Mouse (Mus musculus) CH12.LX (cell line): ENCODE measurements around the gene Bmp6. TPM values are rescaled to one million over a fixed set of nuclear protein-coding genes. Genes with fewer than 3 reads are reported as not detected.

ENCODE experiments used
- DNase-seq: peaks from one replicate; pipeline ENCODE4 v3.0.0-alpha.2; 2013; ENCODE audit errors: extremely low read depth
- H3K27ac ChIP-seq: 2 replicates; pipeline ENCODE4 v1.5.1; 2012; ENCODE audit warnings: low read depth, mild to moderate bottlenecking, control low read depth, moderate library complexity; ENCODE audit not compliant: insufficient read depth
- H3K27me3 ChIP-seq: replicated peaks from 2 replicates; pipeline ENCODE3; 2012; ENCODE audit warnings: inconsistent platforms
- H3K36me3 ChIP-seq, 2 experiments: replicated peaks in 1 of 2; 2 replicates each; pipeline versions ENCODE3 to v1.6.1; 2012; ENCODE audit warnings: inconsistent platforms in 1 of 2, low read length in 1 of 2, mild to moderate bottlenecking in 1 of 2, mixed read lengths in 1 of 2, moderate library complexity in 1 of 2; ENCODE audit not compliant: control insufficient read depth in 1 of 2, insufficient read depth in 1 of 2
- H3K4me1 ChIP-seq, 2 experiments: 2 replicates each; pipeline ENCODE4 v1.6.1; 2012; ENCODE audit warnings: inconsistent platforms in 1 of 2, moderate library complexity in 1 of 2; ENCODE audit not compliant: insufficient read depth in 2 of 2, control insufficient read depth in 1 of 2
- H3K4me2 ChIP-seq: 2 replicates; pipeline ENCODE4 v1.6.1; 2012; ENCODE audit warnings: low read depth, mild to moderate bottlenecking, control low read depth; ENCODE audit not compliant: poor library complexity, insufficient read depth, severe bottlenecking
- H3K4me3 ChIP-seq, 3 experiments: fragments of 150-350 bp in 1 of 3; sonication (generic) in 1 of 3; replicated peaks in 1 of 3; 2 replicates each; pipeline versions ENCODE3 to v1.5.1; 2011 to 2012; ENCODE audit warnings: low read depth in 2 of 3, low read length in 2 of 3, mild to moderate bottlenecking in 2 of 3, moderate library complexity in 2 of 3, control low read depth in 1 of 3, improper control_type of control experiment in 1 of 3, inconsistent platforms in 1 of 3, mixed read lengths in 1 of 3; ENCODE audit not compliant: poor library complexity in 1 of 3
- H3K79me2 ChIP-seq: replicated peaks from 2 replicates; pipeline ENCODE4 v1.6.1; 2012; ENCODE audit warnings: mild to moderate bottlenecking, moderate library complexity; ENCODE audit not compliant: control insufficient read depth, poor library complexity, insufficient read depth, severe bottlenecking; ENCODE audit errors: extremely low read depth
- H3K9ac ChIP-seq: 2 replicates; pipeline ENCODE4 v1.6.1; 2012; ENCODE audit warnings: low read depth, mild to moderate bottlenecking, control low read depth, moderate library complexity; ENCODE audit not compliant: insufficient read depth
- H3K9me3 ChIP-seq: replicated peaks from 2 replicates; pipeline ENCODE3; 2012; ENCODE audit warnings: low read length, inconsistent platforms, mixed read lengths
- BHLHE40 ChIP-seq: IDR thresholded peaks from 2 replicates; pipeline ENCODE4 v1.6.1; 2011; ENCODE audit warnings: mild to moderate bottlenecking, low read depth, low read length, improper control_type of control experiment
- CHD2 ChIP-seq: IDR thresholded peaks from 2 replicates; pipeline ENCODE4 v1.6.1; 2011; ENCODE audit warnings: low read length, improper control_type of control experiment
- ELF1 ChIP-seq: IDR thresholded peaks from 2 replicates; pipeline ENCODE4 v1.6.1; 2014; ENCODE audit warnings: low read depth, mild to moderate bottlenecking, inconsistent platforms, low read length, improper control_type of control experiment
- EP300 ChIP-seq: IDR thresholded peaks from 2 replicates; pipeline ENCODE4 v1.6.1; 2011; ENCODE audit warnings: low read length, improper control_type of control experiment
- HCFC1 ChIP-seq: IDR thresholded peaks from 2 replicates; pipeline ENCODE4 v1.6.1; 2012; ENCODE audit warnings: low read depth, mild to moderate bottlenecking, inconsistent platforms, low read length, improper control_type of control experiment
- IRF4 ChIP-seq: IDR thresholded peaks from 2 replicates; pipeline ENCODE4 v1.6.1; 2014; ENCODE audit warnings: low read depth, mild to moderate bottlenecking, inconsistent platforms, low read length, improper control_type of control experiment
- KAT2A ChIP-seq: IDR thresholded peaks from 2 replicates; pipeline ENCODE4 v1.6.1; 2012; ENCODE audit warnings: low read length, improper control_type of control experiment, inconsistent platforms; ENCODE audit not compliant: insufficient replicate concordance
- MAX ChIP-seq: IDR thresholded peaks from 2 replicates; pipeline ENCODE4 v1.6.1; 2011; ENCODE audit warnings: low read length, improper control_type of control experiment
- MXI1 ChIP-seq: IDR thresholded peaks from 2 replicates; pipeline ENCODE4 v1.6.1; 2011; ENCODE audit warnings: mild to moderate bottlenecking, low read depth, low read length, improper control_type of control experiment
- MYC ChIP-seq: IDR thresholded peaks from 2 replicates; pipeline ENCODE4 v1.6.1; 2011; ENCODE audit warnings: low read depth, mild to moderate bottlenecking, improper control_type of control experiment, low read length
- NELFE ChIP-seq: IDR thresholded peaks from 2 replicates; pipeline ENCODE4 v1.6.1; 2011; ENCODE audit warnings: low read depth, low read length, improper control_type of control experiment
- NRF1 ChIP-seq: IDR thresholded peaks from 2 replicates; pipeline ENCODE4 v1.6.1; 2014; ENCODE audit warnings: low read depth, mild to moderate bottlenecking, inconsistent platforms, low read length, improper control_type of control experiment, moderate library complexity
- POLR2A ChIP-seq: IDR thresholded peaks from 2 replicates; pipeline ENCODE4 v1.6.1; 2011; ENCODE audit warnings: low read depth, mild to moderate bottlenecking, improper control_type of control experiment, low read length
- RCOR1 ChIP-seq: conservative IDR thresholded peaks from 2 replicates; pipeline ENCODE4 v1.6.1; 2012; ENCODE audit warnings: low read depth, mild to moderate bottlenecking, inconsistent platforms, low read length, improper control_type of control experiment
- SIN3A ChIP-seq: IDR thresholded peaks from 2 replicates; pipeline ENCODE4 v1.6.1; 2012; ENCODE audit warnings: low read length, improper control_type of control experiment, inconsistent platforms
- TCF12 ChIP-seq: IDR thresholded peaks from 2 replicates; pipeline ENCODE4 v1.6.1; 2014; ENCODE audit warnings: low read depth, mild to moderate bottlenecking, inconsistent platforms, low read length, improper control_type of control experiment
- UBTF ChIP-seq: IDR thresholded peaks from 2 replicates; pipeline ENCODE4 v1.6.1; 2012; ENCODE audit warnings: low read depth, mild to moderate bottlenecking, inconsistent platforms, low read length, improper control_type of control experiment, moderate library complexity
- ZC3H11A ChIP-seq: IDR thresholded peaks from 2 replicates; pipeline ENCODE4 v1.6.1; 2012; ENCODE audit warnings: low read depth, mild to moderate bottlenecking, inconsistent platforms, low read length, improper control_type of control experiment
- ZMIZ1 ChIP-seq: IDR thresholded peaks from 2 replicates; pipeline ENCODE4 v1.6.1; 2012; ENCODE audit warnings: low read depth, mild to moderate bottlenecking, inconsistent platforms, low read length, improper control_type of control experiment
- ZNF384 ChIP-seq: IDR thresholded peaks from 2 replicates; pipeline ENCODE4 v1.6.1; 2012; ENCODE audit warnings: low read depth, low read length, improper control_type of control experiment, inconsistent platforms
- dilution Hi-C: fragments of 300-500 bp; cut with MboI; formaldehyde crosslinking; loops from 2 replicates; pipeline ENCODE4 v1.14.3; 2020; ENCODE audit warnings: low sequenced_read_pairs; ENCODE audit not compliant: extremely low pct_unique_long_range_greater_than_20kb, extremely low pct_ligation_motif_present
- in situ Hi-C: fragments of 300-500 bp; cut with MboI; formaldehyde crosslinking; loops from 3 replicates; pipeline ENCODE4 v1.14.3; 2019; ENCODE audit warnings: low sequenced_read_pairs, low pct_ligation_motif_present, low pct_unique_long_range_greater_than_20kb, mixed read lengths
- polyA plus RNA-seq: library from polyadenylated mRNA; unstranded; fragments of >175 nt; gene quantifications from 2 replicates; pipeline ENCODE4 v1.2.1, GENCODE M21; 2012; ENCODE audit warnings: low read depth; ENCODE audit not compliant: insufficient read length
- total RNA-seq, 2 experiments: library from RNA; depleted of rRNA; stranded (reverse); fragments of 300-350 nt in 1 of 2; fragments of >200 nt in 1 of 2; gene quantifications; 2 replicates each; pipeline ENCODE4 v1.2.3; 2012 to 2014

Gene Bmp6
- total and polyA plus RNA-seq, 3 experiments = 0.16 to 3.5 (median 0.77) TPM

DNA sequence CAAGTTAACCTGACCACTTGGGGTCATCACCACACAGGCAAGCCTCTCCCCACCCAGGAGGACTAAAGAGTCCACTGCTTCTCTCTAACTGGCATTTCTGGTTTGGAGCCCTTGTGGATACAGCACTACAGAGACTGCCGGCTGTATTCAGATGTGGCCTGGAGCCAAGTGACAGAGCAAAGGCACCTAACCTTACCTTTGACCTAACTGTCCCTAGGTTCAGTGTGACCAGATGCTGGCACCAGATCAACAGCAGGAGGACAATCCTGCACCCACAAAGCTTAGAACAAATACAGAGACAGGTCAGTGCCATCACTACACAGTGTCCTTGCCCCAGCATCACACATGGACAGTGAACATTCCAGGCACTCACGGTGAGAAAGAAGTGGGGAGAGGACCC is 181.2 kb downstream of the Bmp6 start:
- in situ Hi-C loops (no loop called here), dilution Hi-C loops (no loop called here)
- Histone ChIP-seq H3K9ac (peak overlapping the region; percentile 93; the same call in 1 of the 2 replicates), H3K36me3 (peaks cover 22 to 49% of the 10 kb centered on the region in 2 experiments), H3K4me3 (peak overlapping the region; percentile 46 to 93 (median 87)), H3K27ac (peak overlapping the region; percentile 13), H3K79me2 (peaks cover 45% of the 10 kb centered on the region), H3K27me3 (no peaks in the 10 kb centered on the region), H3K4me1 (peaks cover 18 to 62% of the 10 kb centered on the region in 2 experiments), H3K9me3 (peaks cover 33% of the 10 kb centered on the region), H3K4me2 (peak overlapping the region; percentile 93)
- DNase-seq = no peak
- no peak for TF ChIP-seq IRF4
- no peak for TF ChIP-seq KAT2A
- TF ChIP-seq EP300 = no peak

DNA sequence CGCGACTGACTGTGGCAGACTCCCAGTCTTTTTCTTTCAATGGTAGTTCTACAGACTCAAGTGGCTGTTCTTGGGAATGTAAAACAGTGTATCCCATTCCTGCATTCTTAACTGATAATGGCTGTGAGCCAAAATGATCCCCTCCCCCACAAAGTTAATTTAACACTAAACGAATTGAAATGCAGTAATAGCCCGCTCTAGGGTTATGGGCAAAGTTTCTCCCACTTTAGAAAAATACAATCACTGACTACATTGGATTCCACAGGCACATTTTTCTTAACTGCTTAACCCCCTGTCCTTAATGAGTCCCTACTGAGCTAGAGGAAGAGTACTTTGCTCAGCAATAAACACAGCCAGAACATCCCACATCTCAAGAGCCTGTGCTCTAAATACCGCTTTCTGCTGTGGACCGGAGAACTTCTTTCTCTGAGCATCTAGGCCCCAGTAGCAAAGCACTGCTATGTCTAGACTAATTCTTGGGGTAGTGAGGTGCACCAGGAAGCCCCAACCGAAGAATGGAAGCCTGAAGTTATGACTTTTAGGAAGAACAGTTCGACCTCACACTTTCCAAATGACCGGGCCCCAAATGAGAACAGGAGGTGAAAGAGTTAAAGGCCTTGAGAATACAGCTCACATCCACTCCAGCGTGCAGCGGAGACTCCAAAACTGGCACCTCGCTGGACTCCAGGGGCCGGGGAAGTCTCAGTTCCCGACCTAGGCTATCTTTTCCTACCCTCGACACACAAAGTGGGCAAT is 182.3 kb downstream of the Bmp6 start:
- Histone ChIP-seq H3K36me3 (peaks cover 17 to 38% of the 10 kb centered on the region in 2 experiments), H3K4me1 (peaks cover 16 to 57% of the 10 kb centered on the region in 2 experiments), H3K27ac (peak overlapping the region; percentile 50), H3K9me3 (peaks cover 26% of the 10 kb centered on the region), H3K4me3 (peak overlapping the region; percentile 87 to 93 (median 89)), H3K79me2 (peaks cover 43% of the 10 kb centered on the region), H3K4me2 (peak overlapping the region; percentile 93), H3K9ac (peak overlapping the region; percentile 93), H3K27me3 (no peaks in the 10 kb centered on the region)
- no peak for TF ChIP-seq ELF1
- in situ Hi-C loops = no loop called here
- no peak for DNase-seq
- dilution Hi-C loops = no loop called here

DNA sequence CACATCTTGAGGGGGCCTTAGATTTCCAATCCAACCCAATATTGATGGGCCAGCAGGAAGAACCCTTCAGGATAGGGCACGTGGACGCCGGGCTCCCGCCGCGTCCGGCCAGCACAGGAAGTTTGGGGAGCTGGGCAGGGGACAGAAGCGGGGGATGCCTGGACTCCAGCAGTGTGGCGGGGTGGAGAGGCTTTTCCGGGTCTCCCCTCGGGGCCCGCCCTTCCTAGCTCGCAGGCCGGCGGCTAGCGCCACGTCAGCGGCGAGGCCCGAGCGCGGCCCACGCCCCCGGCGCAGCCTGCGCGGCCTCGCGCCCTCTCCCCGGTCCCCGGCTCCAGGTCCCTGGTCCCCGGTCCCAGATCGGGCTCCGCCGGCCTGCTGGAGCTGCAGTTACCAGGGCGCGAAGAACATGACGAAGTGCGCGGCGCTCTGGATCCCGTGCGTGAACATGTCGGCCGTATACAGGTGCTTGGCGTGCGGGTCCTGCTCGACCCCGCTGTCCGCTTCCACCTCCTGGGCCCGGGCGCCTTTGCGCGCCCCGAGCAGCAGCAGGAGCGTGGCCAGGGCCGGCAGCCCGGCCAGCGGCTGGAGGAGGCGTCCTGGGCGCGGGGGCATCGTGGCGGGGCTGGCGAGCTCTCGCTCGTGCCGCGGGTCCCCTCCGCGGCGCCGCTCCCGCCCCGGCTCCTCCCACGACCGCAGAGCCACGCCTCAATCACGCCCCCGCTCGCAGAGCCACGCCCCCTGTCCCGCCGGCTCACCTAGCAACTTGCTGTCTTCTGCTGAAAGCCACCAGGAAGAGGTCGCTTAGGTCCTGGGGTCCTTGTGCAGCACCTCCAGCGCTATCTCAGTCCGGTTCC is 183.1 kb downstream of the Bmp6 start:
- TF ChIP-seq MXI1 (peak; percentile 83), CHD2 (no peak), UBTF (peak; percentile 83), ZNF384 (no peak), NRF1 (peak; percentile 42; the same call in 1 of the 2 replicates), MAX (peak; percentile 56), HCFC1 (no peak; the same call in 1 of the 2 replicates), SIN3A (peak; percentile 61; the same call in 1 of the 2 replicates), POLR2A (peak; percentile 74), ZC3H11A (no peak), RCOR1 (no peak), ELF1 (peak; percentile 87), NELFE (peak; percentile 53), ZMIZ1 (peak; percentile 65; the same call in 1 of the 2 replicates), TCF12 (peak; percentile 32; the same call in 1 of the 2 replicates), BHLHE40 (peak; percentile 79), MYC (0 out of 2 replicates have a peak, but pooled peaks have one; percentile 73)
- peak overlapping the region; percentile 87 to 93 (median 89) for H3K4me3 ChIP-seq
- peak; percentile 72 for DNase-seq
- H3K4me1 ChIP-seq = peaks cover 16 to 49% of the 10 kb centered on the region in 2 experiments
- dilution Hi-C loops (no loop called here), in situ Hi-C loops (no loop called here)
- H3K4me2 ChIP-seq = peak overlapping the region; percentile 93
- H3K9me3 ChIP-seq = peaks cover 18% of the 10 kb centered on the region
- H3K36me3 ChIP-seq = peaks cover 12 to 30% of the 10 kb centered on the region in 2 experiments
- peaks cover 43% of the 10 kb centered on the region for H3K79me2 ChIP-seq
- H3K27ac ChIP-seq = peak overlapping the region; percentile 50
- H3K9ac ChIP-seq = peak overlapping the region; percentile 93
- no peaks in the 10 kb centered on the region for H3K27me3 ChIP-seq
